Mouse (Mus musculus): ENCODE measurements around the gene Kcnip2.
"Not testable (repeated sequence)": the region's sequence is repeated elsewhere in the genome, so short reads cannot be mapped to it uniquely, and the experiment has no call there.

Kcnip2 gene

GRCm38 (mm10) chr19:45811028-45811674, 4.7 kb downstream of the Kcnip2 start:
- DNase-seq = no peak

- DNase-seq = no peak
Measured at GRCm38 (mm10) chr19:45807732-45808131, 8.1 kb downstream of the Kcnip2 start.

GRCm38 (mm10) chr19:45805817-45806216, 10.0 kb downstream of the Kcnip2 start:
- not testable (repeated sequence) for DNase-seq

- DNase-seq = peak; percentile 44
Measured at GRCm38 (mm10) chr19:45804593-45805368, 11.1 kb downstream of the Kcnip2 start.

- no peak for DNase-seq
Measured at GRCm38 (mm10) chr19:45803408-45803807, 12.5 kb downstream of the Kcnip2 start.

GRCm38 (mm10) chr19:45802702-45803101, 13.2 kb downstream of the Kcnip2 start:
- DNase-seq = no peak

GRCm38 (mm10) chr19:45796879-45797278, 19.0 kb downstream of the Kcnip2 start:
- DNase-seq = no peak

GRCm38 (mm10) chr19:45796061-45796556, 19.8 kb downstream of the Kcnip2 start:
- DNase-seq = peak; percentile 70

- DNase-seq = no peak
Measured at GRCm38 (mm10) chr19:45795406-45795944, 20.4 kb downstream of the Kcnip2 start.

GRCm38 (mm10) chr19:45794718-45795117, 21.1 kb downstream of the Kcnip2 start:
- DNase-seq = no peak

GRCm38 (mm10) chr19:45792404-45792803, 23.5 kb downstream of the Kcnip2 start:
- DNase-seq = no peak

- peak; percentile 29 for DNase-seq
Measured at GRCm38 (mm10) chr19:45789888-45790874, 25.7 kb downstream of the Kcnip2 start.

- no peak for DNase-seq
Measured at GRCm38 (mm10) chr19:45789365-45789764, 26.5 kb downstream of the Kcnip2 start.

- DNase-seq = no peak
Measured at GRCm38 (mm10) chr19:45788337-45788736, 27.5 kb downstream of the Kcnip2 start.

GRCm38 (mm10) chr19:45787450-45787849, 28.4 kb downstream of the Kcnip2 start:
- DNase-seq = no peak

GRCm38 (mm10) chr19:45785470-45785869, 30.4 kb downstream of the Kcnip2 start:
- DNase-seq = no peak

- peak; percentile 23 for DNase-seq
Measured at GRCm38 (mm10) chr19:45783933-45784576, 31.8 kb downstream of the Kcnip2 start.

GRCm38 (mm10) chr19:45783181-45783932, 32.5 kb downstream of the Kcnip2 start, which contains the start of gene Mgea5:
Gene Mgea5, minus strand, starts transcription at chr19:45783837.
- DNase-seq = peak; percentile 98

- DNase-seq = peak; percentile 73
Measured at GRCm38 (mm10) chr19:45782315-45783001, 33.4 kb downstream of the Kcnip2 start.

- DNase-seq = no peak
Measured at GRCm38 (mm10) chr19:45781676-45782075, 34.2 kb downstream of the Kcnip2 start.
